Mouse (Mus musculus) erythroblast, embryonic 14.5 days (primary cell): Measurements from ENCODE around the gene Kxd1.

Experiments
- GATA1 ChIP-seq: IDR thresholded peaks from 2 replicates; pipeline ENCODE4 v1.6.1; 2012; ENCODE audit warnings: low read length, inconsistent platforms, mixed read lengths
- TAL1 ChIP-seq: IDR thresholded peaks from 3 replicates; pipeline ENCODE4 v1.6.1; 2012; ENCODE audit warnings: low read length, inconsistent platforms, mixed read lengths

DNA sequence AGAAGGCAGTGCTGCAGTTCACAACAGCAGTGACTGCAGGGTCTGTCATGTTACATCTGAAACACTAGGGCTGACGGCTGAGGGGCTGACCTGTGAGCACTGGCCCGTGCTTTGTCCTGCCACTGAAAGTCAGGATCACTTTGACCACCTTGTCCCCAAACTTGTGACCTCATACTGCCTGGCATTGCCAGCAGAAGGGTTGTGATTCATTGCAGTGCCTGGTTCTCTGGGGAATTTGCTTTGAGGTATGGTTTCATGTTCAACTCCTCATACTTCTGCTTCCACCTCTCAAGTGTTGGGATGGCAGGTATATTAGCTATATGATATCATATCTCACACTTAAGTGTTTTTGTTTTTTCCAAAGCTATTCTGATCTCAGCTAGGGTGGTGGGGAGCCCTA is 7.9 kb upstream of the Kxd1 start:
- TF ChIP-seq GATA1 (no peak), TAL1 (no peak)
